Mouse (Mus musculus): ENCODE measurements at regions not wholly inside any gene's neighbourhood (a gene's known extent, or its start where the extent isn't known, plus 50 kb on each side); places are given as distances from the start of the nearest gene placed in this dataset.

GRCm38 (mm10) chr11:48061501-48061900 is 72.7 kb upstream of the Sgcd start:
- no peak overlapping the region for H3K4me2 ChIP-seq (replicated peaks)
- no peaks in the 10 kb centered on the region for H3K9me3 ChIP-seq (replicated peaks)
- H3K27ac ChIP-seq = no peak overlapping the region
- no peaks in the 10 kb centered on the region for H3K4me1 ChIP-seq
- no peaks in the 10 kb centered on the region for H3K27me3 ChIP-seq
- no peak overlapping the region for H3K9ac ChIP-seq
- H3K36me3 ChIP-seq = no peaks in the 10 kb centered on the region
- H3K4me3 ChIP-seq = no peak overlapping the region
- no peak for ATAC-seq (ENCODE audit: low FRiP score)

- Histone ChIP-seq H3K36me3 (no peaks in the 10 kb centered on the region), H3K27me3 (no peaks in the 10 kb centered on the region), H3K4me3 (no peak overlapping the region), H3K4me2 (replicated peaks) (no peak overlapping the region), H3K9me3 (replicated peaks) (no peaks in the 10 kb centered on the region), H3K9ac (no peak overlapping the region), H3K4me1 (no peaks in the 10 kb centered on the region), H3K27ac (no peak overlapping the region)
- no peak for ATAC-seq (ENCODE audit: low FRiP score)
- WGBS = 82% methylated on average over 3 of the region's 3 CpGs
Observed at GRCm38 (mm10) chr11:48051156-48051866, 62.5 kb upstream of the Sgcd start.

- H3K27me3 ChIP-seq = no peaks in the 10 kb centered on the region
- H3K4me1 ChIP-seq = no peaks in the 10 kb centered on the region
- H3K36me3 ChIP-seq = no peaks in the 10 kb centered on the region
- no peak overlapping the region for H3K4me3 ChIP-seq
- no peak for ATAC-seq (ENCODE audit: low FRiP score)
- WGBS = 96% methylated on average over 1 of the region's 1 CpGs
- no peak overlapping the region for H3K9ac ChIP-seq
- no peak overlapping the region for H3K4me2 ChIP-seq (replicated peaks)
- no peaks in the 10 kb centered on the region for H3K9me3 ChIP-seq (replicated peaks)
- H3K27ac ChIP-seq = no peak overlapping the region
Observed at GRCm38 (mm10) chr11:48048311-48048710, 59.5 kb upstream of the Sgcd start.
